Mouse (Mus musculus): ENCODE measurements around the gene Ifnk. TPM values are rescaled to one million over a fixed set of nuclear protein-coding genes. Genes with fewer than 3 reads are reported as not detected.

Ifnk gene
- polyA plus RNA-seq, 1 experiment, result not detected

DNA sequence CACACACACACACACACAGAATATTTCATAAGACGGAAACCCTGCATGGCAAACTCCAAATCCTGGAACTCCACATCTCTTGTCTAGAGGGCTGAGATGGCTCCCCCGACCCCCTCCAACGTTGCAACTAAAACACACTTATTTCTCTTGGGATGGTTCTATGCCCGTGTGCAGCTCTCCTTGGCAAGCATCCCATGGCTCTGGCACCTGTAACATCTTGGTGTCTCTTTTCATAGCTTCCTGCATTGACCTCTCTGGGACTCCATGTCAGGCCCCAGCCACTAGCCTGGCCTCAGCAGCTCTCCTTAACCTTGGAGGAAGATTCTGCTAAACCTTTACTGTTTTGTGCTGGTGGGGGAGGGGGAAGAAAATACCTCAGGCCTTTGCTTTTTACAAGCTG lies 16.1 kb upstream of the Ifnk start:
- no peak overlapping the region for H3K4me3 ChIP-seq (ENCODE audit: insufficient read depth, low read length)
- no peak for TF ChIP-seq CTCF (IDR thresholded peaks at IDR 0.05; ENCODE audit: borderline replicate concordance, insufficient read depth, low read length)
- no peak for TF ChIP-seq POLR2A (IDR thresholded peaks at IDR 0.05; ENCODE audit: low read depth, low read length)
- H3K27ac ChIP-seq (ENCODE audit: insufficient read depth, low read length), result no peak overlapping the region
- H3K4me1 ChIP-seq (ENCODE audit: control insufficient read depth, insufficient read depth, low read length), result no peaks in the 10 kb centered on the region

DNA sequence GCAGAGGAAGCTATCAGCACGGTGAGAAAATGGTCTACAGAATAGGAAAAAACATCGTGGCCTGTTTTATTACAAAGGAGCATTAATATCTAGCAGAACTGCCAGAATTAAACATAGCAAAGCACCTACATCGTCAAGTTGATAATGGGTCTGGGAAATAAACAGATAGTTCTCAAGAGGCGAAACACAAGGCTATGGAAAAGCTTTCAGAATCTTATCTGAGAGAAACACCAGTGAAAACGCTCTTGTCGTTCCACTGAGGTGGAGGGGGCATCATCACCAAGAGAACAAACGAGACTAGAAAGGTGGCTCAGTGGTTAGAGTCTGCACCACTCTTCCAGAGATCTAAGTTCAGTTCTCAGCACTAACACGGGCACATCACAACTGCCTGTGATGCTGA lies 14.9 kb upstream of the Ifnk start:
- no peaks in the 10 kb centered on the region for H3K4me1 ChIP-seq (ENCODE audit: control insufficient read depth, insufficient read depth, low read length)
- TF ChIP-seq CTCF (IDR thresholded peaks at IDR 0.05; ENCODE audit: borderline replicate concordance, insufficient read depth, low read length) (no peak), POLR2A (IDR thresholded peaks at IDR 0.05; ENCODE audit: low read depth, low read length) (no peak)
- H3K27ac ChIP-seq (ENCODE audit: insufficient read depth, low read length), result no peak overlapping the region

DNA sequence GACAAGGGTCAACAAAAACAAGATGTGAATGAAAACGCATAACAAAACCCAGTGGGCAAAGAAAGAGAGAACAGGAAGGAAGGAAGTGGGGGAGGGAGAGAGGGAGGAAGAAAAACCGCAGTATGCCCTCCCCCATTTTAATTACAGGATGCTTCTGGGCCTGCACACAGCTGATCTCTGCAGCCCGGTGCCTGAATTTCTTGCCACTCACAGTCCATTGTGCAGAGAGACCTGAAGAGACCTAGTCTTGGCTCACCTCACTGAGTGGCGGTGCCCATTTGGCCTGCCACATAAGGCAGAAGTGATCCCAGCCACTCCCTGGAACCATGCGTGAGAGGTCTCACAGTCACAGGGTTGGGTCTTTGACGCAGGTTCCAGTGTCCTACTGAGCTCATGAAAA lies 13.8 kb upstream of the Ifnk start:
- Histone ChIP-seq H3K4me1 (ENCODE audit: control insufficient read depth, insufficient read depth, low read length) (no peaks in the 10 kb centered on the region), H3K4me3 (ENCODE audit: insufficient read depth, low read length) (no peak overlapping the region), H3K27ac (ENCODE audit: insufficient read depth, low read length) (no peak overlapping the region)
- TF ChIP-seq CTCF (IDR thresholded peaks at IDR 0.05; ENCODE audit: borderline replicate concordance, insufficient read depth, low read length) (no peak), POLR2A (IDR thresholded peaks at IDR 0.05; ENCODE audit: low read depth, low read length) (no peak)

More for the DNA sequence above, 14.9 kb upstream of the Ifnk start:
- H3K4me3 ChIP-seq (ENCODE audit: insufficient read depth, low read length), result no peak overlapping the region

DNA sequence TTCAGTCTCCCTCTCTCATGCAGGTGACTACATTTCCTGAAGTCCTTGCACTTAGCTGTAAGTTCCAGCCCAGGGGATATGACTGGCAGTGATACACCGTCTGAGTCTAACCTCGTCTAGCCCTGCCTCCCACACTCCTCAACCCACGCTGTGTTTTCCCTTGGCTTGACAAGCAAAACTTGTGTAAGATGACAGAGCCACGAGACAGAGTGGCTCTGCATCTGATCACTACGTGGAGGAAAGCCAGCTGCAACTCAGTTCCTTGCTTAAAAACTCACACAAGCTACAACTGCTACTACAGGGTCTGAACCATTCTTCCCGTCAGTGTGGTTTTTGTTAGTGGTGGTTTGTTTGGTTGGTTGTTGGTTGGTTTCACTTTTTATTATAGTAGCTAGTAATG lies 11.5 kb upstream of the Ifnk start:
- TF ChIP-seq POLR2A (IDR thresholded peaks at IDR 0.05; ENCODE audit: low read depth, low read length), result no peak
- no peak for TF ChIP-seq CTCF (IDR thresholded peaks at IDR 0.05; ENCODE audit: borderline replicate concordance, insufficient read depth, low read length)
- H3K4me3 ChIP-seq (ENCODE audit: insufficient read depth, low read length), result no peak overlapping the region
- H3K4me1 ChIP-seq (ENCODE audit: control insufficient read depth, insufficient read depth, low read length), result no peaks in the 10 kb centered on the region
- no peak overlapping the region for H3K27ac ChIP-seq (ENCODE audit: insufficient read depth, low read length)

DNA sequence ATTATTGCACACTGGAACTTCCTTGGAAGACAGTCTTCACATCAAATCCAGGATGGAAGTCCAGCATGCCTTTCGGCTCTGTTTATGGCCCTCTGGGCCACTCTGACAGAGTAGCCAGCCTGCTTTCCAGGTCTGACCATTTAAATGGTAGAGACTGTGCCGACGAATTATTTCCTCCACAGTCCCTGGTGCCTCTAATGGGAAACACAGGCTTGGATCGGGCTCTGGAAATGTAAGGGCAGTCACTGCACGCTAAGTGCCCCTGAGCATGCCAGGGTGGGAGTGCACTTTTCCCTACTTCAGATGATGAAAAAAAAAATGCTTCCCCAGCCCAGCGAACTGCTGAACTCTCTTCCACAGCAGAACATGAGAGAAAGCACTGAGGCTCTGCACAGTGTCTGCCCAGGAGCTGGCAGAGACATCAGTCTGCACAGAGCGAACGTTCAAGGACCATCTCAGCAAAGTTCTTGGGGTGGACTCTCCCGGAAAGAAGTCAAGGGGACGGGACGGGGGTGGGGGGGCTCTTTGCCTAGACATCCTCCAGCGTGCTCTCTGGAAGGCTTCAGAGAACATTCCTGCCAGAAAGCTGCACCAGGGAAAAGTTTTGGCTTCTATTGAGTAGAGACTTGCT lies 8.3 kb upstream of the Ifnk start:
- no peak overlapping the region for H3K27ac ChIP-seq (ENCODE audit: insufficient read depth, low read length)
- no peaks in the 10 kb centered on the region; the same call in 1 of the 2 replicates for H3K4me1 ChIP-seq (ENCODE audit: control insufficient read depth, insufficient read depth, low read length)
- TF ChIP-seq CTCF (IDR thresholded peaks at IDR 0.05; ENCODE audit: borderline replicate concordance, insufficient read depth, low read length), result no peak
- no peak for TF ChIP-seq POLR2A (IDR thresholded peaks at IDR 0.05; ENCODE audit: low read depth, low read length)
- no peak overlapping the region for H3K4me3 ChIP-seq (ENCODE audit: insufficient read depth, low read length)

DNA sequence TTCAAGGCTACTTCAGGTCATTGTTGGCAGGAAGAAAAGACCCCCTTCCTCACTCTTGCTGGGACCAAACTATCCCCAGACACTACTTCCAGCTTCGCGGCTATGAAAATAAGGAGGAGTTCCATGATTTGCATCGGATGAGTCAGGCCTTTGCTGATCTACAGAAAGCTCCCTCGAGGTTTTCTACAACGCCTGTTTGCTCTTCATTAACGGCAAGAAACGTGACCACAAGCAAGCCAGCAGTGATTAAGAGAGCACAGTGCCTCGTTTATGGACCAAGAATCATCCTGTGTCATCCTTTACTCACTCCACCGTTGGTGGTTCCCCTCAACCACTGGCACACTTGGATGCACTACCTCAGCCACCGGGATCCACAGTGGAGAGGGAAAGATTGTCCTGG lies 6.1 kb upstream of the Ifnk start:
- H3K27ac ChIP-seq (ENCODE audit: insufficient read depth, low read length), result no peak overlapping the region
- no peak for TF ChIP-seq CTCF (IDR thresholded peaks at IDR 0.05; ENCODE audit: borderline replicate concordance, insufficient read depth, low read length)
- TF ChIP-seq POLR2A (IDR thresholded peaks at IDR 0.05; ENCODE audit: low read depth, low read length), result no peak
- no peak overlapping the region for H3K4me3 ChIP-seq (ENCODE audit: insufficient read depth, low read length)
- no peaks in the 10 kb centered on the region; the same call in 1 of the 2 replicates for H3K4me1 ChIP-seq (ENCODE audit: control insufficient read depth, insufficient read depth, low read length)

DNA sequence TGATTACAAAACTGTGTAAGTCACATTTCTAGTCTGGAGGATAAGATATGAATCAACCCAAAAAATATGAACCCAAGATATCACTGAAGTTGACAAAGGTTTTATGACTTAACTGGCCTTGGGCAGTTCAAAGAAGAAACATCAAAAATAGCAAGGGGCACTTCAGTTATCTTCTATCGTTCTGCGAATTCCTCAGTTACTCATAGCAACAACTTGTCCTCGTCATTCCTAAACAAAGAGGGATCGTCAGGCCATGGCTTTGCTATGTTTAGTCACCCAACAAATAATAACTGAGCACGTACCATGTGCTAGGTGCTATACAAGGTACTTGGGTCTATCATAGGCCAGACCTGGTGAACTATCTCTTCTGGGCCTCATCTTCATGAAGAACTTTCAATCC lies 5.3 kb upstream of the Ifnk start:
- no peaks in the 10 kb centered on the region; the same call in 1 of the 2 replicates for H3K4me1 ChIP-seq (ENCODE audit: control insufficient read depth, insufficient read depth, low read length)
- no peak for TF ChIP-seq CTCF (IDR thresholded peaks at IDR 0.05; ENCODE audit: borderline replicate concordance, insufficient read depth, low read length)
- no peak for TF ChIP-seq POLR2A (IDR thresholded peaks at IDR 0.05; ENCODE audit: low read depth, low read length)
- no peak overlapping the region for H3K27ac ChIP-seq (ENCODE audit: insufficient read depth, low read length)
- H3K4me3 ChIP-seq (ENCODE audit: insufficient read depth, low read length), result no peak overlapping the region

DNA sequence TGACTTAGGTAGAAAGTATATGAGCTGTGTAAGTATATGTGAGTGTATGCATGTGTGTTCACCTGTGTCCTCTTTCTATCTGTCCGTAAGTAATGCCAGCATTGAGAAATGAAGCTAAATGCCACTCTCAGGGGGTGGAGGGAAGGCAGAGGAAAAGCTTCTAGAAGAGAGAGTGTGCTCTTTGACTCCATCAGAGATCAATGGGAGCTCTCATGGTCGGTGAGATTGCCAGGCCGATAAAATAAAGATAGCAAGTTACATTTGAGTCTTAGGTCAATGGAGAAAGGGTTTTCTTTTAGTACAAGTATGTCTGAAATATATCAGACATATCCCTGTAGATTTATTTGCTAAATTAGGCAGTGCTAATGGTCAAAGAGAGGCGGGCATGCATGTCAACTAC lies 3.5 kb upstream of the Ifnk start:
- Histone ChIP-seq H3K4me1 (ENCODE audit: control insufficient read depth, insufficient read depth, low read length) (no peaks in the 10 kb centered on the region; the same call in 1 of the 2 replicates), H3K27ac (ENCODE audit: insufficient read depth, low read length) (no peak overlapping the region), H3K4me3 (ENCODE audit: insufficient read depth, low read length) (no peak overlapping the region)
- TF ChIP-seq POLR2A (IDR thresholded peaks at IDR 0.05; ENCODE audit: low read depth, low read length) (no peak), CTCF (IDR thresholded peaks at IDR 0.05; ENCODE audit: borderline replicate concordance, insufficient read depth, low read length) (no peak)

DNA sequence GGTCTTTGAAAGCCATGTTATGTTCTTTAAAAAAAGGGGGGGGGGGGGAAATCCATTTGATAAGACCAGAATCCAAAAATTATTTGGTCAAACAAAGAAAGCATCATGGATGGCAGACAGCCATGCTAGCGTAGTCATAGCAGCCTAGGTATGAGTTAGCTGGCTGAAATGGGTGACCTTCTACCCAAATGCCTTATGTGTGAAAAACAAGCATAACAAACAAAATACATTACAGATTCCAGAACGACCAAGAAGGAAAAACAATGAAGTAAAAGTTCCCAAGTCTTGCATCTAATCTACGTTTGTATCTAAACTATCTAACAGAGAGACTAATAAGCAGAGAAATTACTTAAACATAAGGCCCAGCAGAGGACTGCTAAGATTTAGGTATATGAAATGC lies 1.1 kb upstream of the Ifnk start:
- H3K27ac ChIP-seq (ENCODE audit: insufficient read depth, low read length), result no peak overlapping the region
- H3K4me1 ChIP-seq (ENCODE audit: control insufficient read depth, insufficient read depth, low read length), result peaks cover 2% of the 10 kb centered on the region
- no peak for TF ChIP-seq POLR2A (IDR thresholded peaks at IDR 0.05; ENCODE audit: low read depth, low read length)
- no peak for TF ChIP-seq CTCF (IDR thresholded peaks at IDR 0.05; ENCODE audit: borderline replicate concordance, insufficient read depth, low read length)
- H3K4me3 ChIP-seq (ENCODE audit: insufficient read depth, low read length), result no peak overlapping the region

DNA sequence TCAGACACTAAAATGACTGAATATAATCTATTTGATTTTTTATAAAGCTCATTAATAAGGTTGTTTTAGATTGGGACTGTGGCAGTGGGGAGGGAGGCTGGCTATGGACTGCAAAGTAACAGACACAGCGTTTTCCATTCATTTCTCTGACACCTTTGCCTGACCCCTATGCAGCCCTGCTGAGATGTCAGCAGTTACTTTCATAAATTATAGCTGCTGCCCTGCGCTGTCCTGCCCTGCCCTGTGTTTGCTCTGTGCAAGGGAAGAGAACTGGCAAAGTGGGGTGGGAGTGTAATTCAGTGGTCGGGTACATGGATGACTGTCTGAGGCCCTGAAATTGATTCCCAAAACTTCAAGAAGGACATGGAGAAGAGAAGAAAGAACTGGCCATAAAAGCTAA lies 2.2 kb downstream of the Ifnk start:
- TF ChIP-seq POLR2A (IDR thresholded peaks at IDR 0.05; ENCODE audit: low read depth, low read length) (no peak), CTCF (IDR thresholded peaks at IDR 0.05; ENCODE audit: borderline replicate concordance, insufficient read depth, low read length) (no peak)
- H3K4me1 ChIP-seq (ENCODE audit: control insufficient read depth, insufficient read depth, low read length), result peaks cover 4% of the 10 kb centered on the region; the same call in 1 of the 2 replicates

More for the DNA sequence above, 2.2 kb downstream of the Ifnk start:
- Histone ChIP-seq H3K4me3 (ENCODE audit: insufficient read depth, low read length) (no peak overlapping the region), H3K27ac (ENCODE audit: insufficient read depth, low read length) (no peak overlapping the region)

Measured in embryonic fibroblast, embryonic 13.5 days (primary cell).